Mouse (Mus musculus) thymus, adult 2 months (tissue): ENCODE measurements at regions not wholly inside any gene's neighbourhood (a gene's known extent, or its start where the extent isn't known, plus 50 kb on each side); places are given as distances from the start of the nearest gene placed in this dataset.

Source experiments
- DNase-seq: peaks from one replicate; pipeline ENCODE4 v3.0.0; 2021
- H3K27ac ChIP-seq: fragments of 200-500 bp; 2 replicates; pipeline ENCODE4 v1.5.1; 2012; ENCODE audit warnings: low read length, control low read depth; ENCODE audit not compliant: control insufficient read depth, insufficient read depth
- H3K27me3 ChIP-seq: fragments of 200-500 bp; 2 replicates; pipeline ENCODE4 v1.6.1; 2012; ENCODE audit warnings: mild to moderate bottlenecking, low read length, moderate library complexity, mixed read lengths; ENCODE audit not compliant: control insufficient read depth, insufficient read depth
- H3K36me3 ChIP-seq: fragments of 200-500 bp; 2 replicates; pipeline ENCODE4 v1.6.1; 2012; ENCODE audit warnings: mild to moderate bottlenecking, low read length, moderate library complexity; ENCODE audit not compliant: control insufficient read depth, insufficient read depth
- H3K4me1 ChIP-seq: fragments of 200-500 bp; replicated peaks from 2 replicates; pipeline ENCODE4 v1.6.1; 2012; ENCODE audit warnings: low read length; ENCODE audit not compliant: control insufficient read depth, insufficient read depth
- H3K4me3 ChIP-seq: fragments of 200-500 bp; 2 replicates; pipeline ENCODE4 v1.5.1; 2012; ENCODE audit warnings: mild to moderate bottlenecking, low read length, control low read depth, moderate library complexity; ENCODE audit not compliant: control insufficient read depth, insufficient read depth
- CTCF ChIP-seq: fragments of 200-500 bp; IDR thresholded peaks from 2 replicates; pipeline ENCODE4 v1.5.1; 2012; ENCODE audit warnings: mild to moderate bottlenecking, control low read depth, low read length, moderate library complexity, borderline replicate concordance; ENCODE audit not compliant: control insufficient read depth, poor library complexity, insufficient read depth; ENCODE audit errors: extremely low read depth
- POLR2A ChIP-seq: fragments of 200-500 bp; IDR thresholded peaks from 2 replicates; pipeline ENCODE4 v1.6.1; 2012; ENCODE audit warnings: mild to moderate bottlenecking, low read length, control low read depth, moderate library complexity; ENCODE audit not compliant: control insufficient read depth, poor library complexity, insufficient read depth; ENCODE audit errors: extremely low read depth
- WGBS: fragments of 180-500 bp; shearing (Covaris S2); methylation state at CpG from one replicate; pipeline ENCODE4 v1.1.7; 2018; 5-methylcytosine and 5-hydroxymethylcytosine counted together

DNA sequence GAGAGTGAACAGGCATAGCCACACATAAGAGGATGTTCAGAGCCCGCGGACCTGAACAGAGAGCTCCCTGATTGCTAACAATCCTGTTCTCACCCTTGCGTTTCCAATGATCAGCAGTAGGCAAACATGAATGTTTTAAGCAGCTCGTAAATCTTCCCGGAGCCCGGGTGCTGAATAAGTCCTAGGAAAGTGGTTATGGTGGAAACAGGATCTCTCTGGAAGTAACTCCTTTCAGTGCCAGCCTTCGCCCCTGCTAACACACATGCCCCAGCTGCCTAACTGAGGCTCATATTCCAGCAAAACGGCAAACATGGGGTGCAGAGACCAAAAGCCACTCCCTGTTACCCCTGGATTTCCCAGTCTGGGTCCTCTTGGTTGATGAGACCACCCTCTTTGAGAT, 135.5 kb upstream of the Spag17 start:
- DNase-seq, result no peak
- Histone ChIP-seq H3K36me3 (no peaks in the 10 kb centered on the region), H3K27me3 (no peaks in the 10 kb centered on the region), H3K4me3 (no peak overlapping the region), H3K27ac (no peak overlapping the region), H3K4me1 (no peaks in the 10 kb centered on the region)
- no peak for TF ChIP-seq POLR2A
- no peak for TF ChIP-seq CTCF
- WGBS, result 83% methylated on average over 8 of the region's 8 CpGs

- 84% methylated on average over 6 of the region's 6 CpGs for WGBS
- no peak for DNase-seq
- H3K4me3 ChIP-seq, result no peak overlapping the region
- H3K4me1 ChIP-seq, result no peaks in the 10 kb centered on the region
- no peak for TF ChIP-seq POLR2A
- TF ChIP-seq CTCF, result no peak
- H3K36me3 ChIP-seq, result no peaks in the 10 kb centered on the region
- no peak overlapping the region for H3K27ac ChIP-seq
- H3K27me3 ChIP-seq, result no peaks in the 10 kb centered on the region
Measured at GRCm38 (mm10) chr3:99778526-99778925, 106.7 kb upstream of the Spag17 start.

DNA sequence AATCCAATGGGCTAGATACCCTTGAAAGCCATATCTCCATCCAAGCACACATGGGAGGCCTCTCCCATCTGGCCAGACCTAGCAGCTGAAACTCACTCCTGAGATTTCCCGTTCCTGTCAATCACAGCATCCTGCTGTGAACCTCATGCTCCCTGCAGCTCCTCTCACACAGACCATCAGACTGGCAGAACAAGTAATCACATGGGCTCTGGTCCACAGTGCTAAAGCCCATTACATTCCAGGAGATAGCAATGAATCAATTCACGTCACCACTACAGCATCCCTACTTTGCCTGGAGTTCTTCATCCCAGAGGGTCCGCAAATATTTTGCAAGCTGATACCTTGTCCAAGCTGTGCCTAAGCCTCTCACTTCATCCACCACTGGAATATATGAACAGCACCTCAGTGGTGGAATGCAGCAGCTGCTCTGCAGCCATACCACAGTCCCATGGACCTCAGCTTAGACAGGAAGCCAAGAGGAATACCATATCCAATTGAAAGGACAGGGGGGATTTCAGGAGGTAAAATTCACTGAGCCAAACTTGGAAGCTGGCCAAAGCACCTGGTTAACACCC, 99.2 kb upstream of the Spag17 start:
- H3K4me3 ChIP-seq, result no peak overlapping the region
- 84% methylated on average over 3 of the region's 3 CpGs for WGBS
- H3K4me1 ChIP-seq, result no peaks in the 10 kb centered on the region
- H3K27me3 ChIP-seq, result no peaks in the 10 kb centered on the region
- no peak for DNase-seq
- H3K36me3 ChIP-seq, result no peaks in the 10 kb centered on the region
- H3K27ac ChIP-seq, result no peak overlapping the region
- TF ChIP-seq CTCF (no peak), POLR2A (no peak)

GRCm38 (mm10) chr3:99791316-99791715, 93.9 kb upstream of the Spag17 start:
- H3K27me3 ChIP-seq, result no peaks in the 10 kb centered on the region
- no peaks in the 10 kb centered on the region for H3K4me1 ChIP-seq
- TF ChIP-seq CTCF (no peak), POLR2A (no peak)
- H3K36me3 ChIP-seq, result no peaks in the 10 kb centered on the region
- no peak overlapping the region for H3K4me3 ChIP-seq
- DNase-seq, result no peak
- WGBS, result 93% methylated on average over 6 of the region's 6 CpGs
- H3K27ac ChIP-seq, result no peak overlapping the region

DNA sequence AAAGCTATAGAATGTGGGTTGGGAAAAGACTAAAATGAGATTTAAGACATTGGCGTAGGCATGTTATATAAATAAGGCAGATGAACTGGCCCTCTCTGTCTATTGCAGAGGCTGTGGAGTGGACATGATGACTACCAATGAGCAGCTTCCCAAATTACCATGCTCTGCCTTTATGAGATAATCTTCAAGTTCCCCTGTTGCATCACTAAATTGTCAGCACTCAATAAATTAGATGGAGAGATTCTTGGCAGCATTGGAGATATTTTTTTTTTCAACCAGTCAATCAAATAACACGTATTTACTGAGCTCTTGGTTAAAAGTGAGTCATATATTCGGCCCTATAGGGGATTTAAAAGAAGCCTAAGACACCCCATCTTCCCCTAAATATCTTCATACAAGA, 91.6 kb upstream of the Spag17 start:
- no peak overlapping the region for H3K27ac ChIP-seq
- no peak for TF ChIP-seq POLR2A
- TF ChIP-seq CTCF, result no peak
- H3K4me3 ChIP-seq, result no peak overlapping the region
- H3K36me3 ChIP-seq, result no peaks in the 10 kb centered on the region
- no peaks in the 10 kb centered on the region for H3K4me1 ChIP-seq
- H3K27me3 ChIP-seq, result no peaks in the 10 kb centered on the region
- DNase-seq, result no peak
- WGBS, result 80% methylated on average over 3 of the region's 3 CpGs

DNA sequence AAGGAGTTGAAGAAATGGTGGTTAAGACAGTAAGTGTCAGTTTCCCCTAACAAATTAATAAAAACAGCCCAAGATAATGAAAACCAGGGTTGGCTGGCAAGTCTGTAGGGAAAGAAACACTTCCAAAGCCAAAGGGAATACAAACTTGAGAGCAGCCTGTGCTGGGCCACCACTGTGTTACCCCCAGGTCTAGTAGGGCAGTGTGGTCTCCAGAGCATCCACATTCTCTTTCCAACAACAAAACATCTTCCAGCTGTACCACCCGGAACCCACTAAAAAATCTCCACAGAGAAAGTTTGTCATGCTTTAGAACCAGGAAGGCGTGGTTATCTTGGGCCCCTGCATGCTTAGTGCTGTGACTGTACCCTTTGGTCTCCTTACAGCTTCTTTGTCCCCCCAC, 89.4 kb upstream of the Spag17 start:
- Histone ChIP-seq H3K27ac (no peak overlapping the region), H3K4me1 (no peaks in the 10 kb centered on the region), H3K4me3 (no peak overlapping the region), H3K36me3 (no peaks in the 10 kb centered on the region), H3K27me3 (no peaks in the 10 kb centered on the region)
- TF ChIP-seq POLR2A (no peak), CTCF (no peak)
- DNase-seq, result no peak
- 86% methylated on average over 2 of the region's 2 CpGs for WGBS

DNA sequence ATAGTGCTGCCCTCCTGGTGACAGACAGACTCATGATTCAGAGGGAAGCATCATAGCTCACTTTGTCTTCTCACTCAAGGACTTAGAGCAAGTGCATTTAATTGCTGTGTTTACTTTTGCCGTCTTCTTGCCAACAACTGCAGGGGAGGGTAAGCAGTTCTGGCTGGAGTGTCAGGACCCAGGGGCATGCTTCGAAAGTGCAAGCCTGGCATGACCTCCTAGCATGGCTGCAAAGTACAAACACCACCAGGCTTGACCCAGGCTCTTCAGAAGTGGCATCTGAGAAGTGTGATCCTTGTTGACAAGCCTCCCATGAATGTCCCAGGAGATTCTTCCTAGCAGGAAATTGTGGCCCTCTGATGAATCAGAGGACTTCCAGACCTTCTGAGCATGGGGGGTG, 87.4 kb upstream of the Spag17 start:
- 47% methylated on average over 2 of the region's 2 CpGs for WGBS
- no peaks in the 10 kb centered on the region for H3K36me3 ChIP-seq
- no peak for DNase-seq
- H3K27ac ChIP-seq, result no peak overlapping the region
- no peak overlapping the region for H3K4me3 ChIP-seq
- TF ChIP-seq POLR2A, result no peak
- TF ChIP-seq CTCF, result no peak
- H3K27me3 ChIP-seq, result no peaks in the 10 kb centered on the region
- H3K4me1 ChIP-seq, result no peaks in the 10 kb centered on the region
